Mouse (Mus musculus): ENCODE measurements around the gene Fhl2.
A peak's percentile ranks its signal among the peaks of the same experiment; 100 is the strongest.

The Fhl2 gene

DNA sequence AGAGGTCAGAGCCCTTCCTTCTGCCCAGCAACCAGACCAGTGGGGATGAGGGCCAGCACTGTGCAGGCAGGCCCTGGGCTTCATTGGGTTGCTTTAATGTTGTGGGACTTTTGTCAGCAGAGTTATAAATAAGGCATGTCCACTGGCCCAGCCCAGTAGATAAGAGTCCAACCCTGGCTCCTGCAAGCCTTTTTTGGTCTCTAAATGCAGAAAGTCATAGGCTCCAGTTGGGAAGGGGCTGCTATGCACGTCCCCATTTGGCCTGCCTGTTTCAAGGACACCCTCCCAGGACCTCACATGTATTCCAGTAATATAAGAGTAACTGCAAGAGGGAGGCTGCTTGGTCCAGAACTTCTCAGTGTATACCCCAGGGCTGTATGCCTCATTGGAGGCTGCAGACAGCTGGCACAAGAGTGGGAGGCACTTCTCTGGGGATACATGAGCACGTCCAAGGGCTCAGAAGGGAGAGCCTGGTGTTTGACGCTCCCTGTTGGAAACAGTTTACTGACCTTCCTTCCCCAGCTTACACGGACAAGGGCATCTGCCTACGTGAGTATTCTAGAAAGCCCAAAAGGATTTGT, at the start of gene Fhl2:
TSS of gene Fhl2 (minus strand) at position 324 of the 581 bp plus-strand sequence.
- no peak for DNase-seq (ENCODE audit: low spot score in 2 of 2)

DNA sequence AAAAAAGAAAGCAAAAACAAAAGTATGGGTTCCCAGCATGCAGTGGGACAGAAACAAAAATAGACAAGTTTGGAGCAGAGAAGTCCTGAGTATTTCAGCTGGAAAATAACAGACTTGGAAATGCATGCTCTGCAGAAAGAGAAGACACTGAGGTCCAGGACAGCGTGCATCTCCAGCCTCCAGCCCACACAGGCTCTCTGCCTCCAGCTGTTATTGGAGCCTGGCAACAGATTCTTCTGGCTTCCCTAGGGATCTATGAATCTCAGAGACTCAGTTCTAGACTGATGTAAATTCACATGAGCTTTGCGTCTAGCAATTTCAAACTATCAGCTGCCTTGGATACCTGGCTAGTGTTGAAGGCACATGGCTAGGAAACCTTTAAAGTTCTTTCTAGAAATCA, 48.2 kb upstream of the Fhl2 start:
- no peak for DNase-seq (ENCODE audit: low spot score in 2 of 2)

DNA sequence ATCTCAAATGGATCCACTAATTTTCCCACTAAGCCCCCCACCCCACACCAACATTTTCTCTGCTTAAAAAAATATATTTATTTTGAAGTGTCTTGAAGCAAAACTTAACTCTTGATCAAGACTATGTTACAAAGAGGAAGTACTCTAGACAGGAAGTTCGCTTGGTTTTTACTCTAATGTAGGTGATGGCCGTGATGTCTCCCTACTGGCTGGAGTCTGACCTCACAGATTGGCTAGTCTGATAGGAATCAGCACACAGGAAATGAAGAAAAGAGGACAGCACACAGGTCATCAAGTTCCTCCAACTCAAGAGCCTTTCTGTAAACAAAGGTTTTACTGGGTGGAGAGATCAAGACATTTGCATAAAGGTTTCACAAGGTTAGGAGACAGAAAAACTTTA, 44.4 kb upstream of the Fhl2 start:
- no peak for DNase-seq (ENCODE audit: low spot score in 2 of 2)

DNA sequence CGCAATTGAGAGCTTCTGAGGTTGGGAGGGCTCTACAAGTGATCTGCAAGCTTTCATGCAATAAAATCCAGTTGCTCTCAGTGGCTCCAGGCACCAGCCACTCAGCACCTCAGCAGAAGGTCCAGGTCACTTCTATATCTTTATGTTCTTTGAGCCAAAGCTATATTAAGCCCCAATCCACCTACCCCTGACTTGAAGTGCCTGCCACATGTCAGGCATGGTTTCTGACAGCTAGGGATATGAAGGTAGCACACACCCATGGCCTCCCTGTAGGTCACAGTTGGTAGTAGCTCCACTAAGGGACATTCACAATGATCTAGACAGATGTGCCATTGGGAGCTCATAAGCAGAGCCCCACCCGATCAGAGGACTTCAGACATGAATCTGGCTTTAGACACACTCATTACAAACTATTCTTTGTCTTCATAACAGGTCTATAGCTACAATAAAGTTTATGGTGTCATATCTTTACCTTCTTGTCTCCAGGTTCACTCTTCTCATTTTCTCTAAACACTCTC, 43.1 kb upstream of the Fhl2 start:
- DNase-seq (ENCODE audit: low spot score in 2 of 2): no peak

DNA sequence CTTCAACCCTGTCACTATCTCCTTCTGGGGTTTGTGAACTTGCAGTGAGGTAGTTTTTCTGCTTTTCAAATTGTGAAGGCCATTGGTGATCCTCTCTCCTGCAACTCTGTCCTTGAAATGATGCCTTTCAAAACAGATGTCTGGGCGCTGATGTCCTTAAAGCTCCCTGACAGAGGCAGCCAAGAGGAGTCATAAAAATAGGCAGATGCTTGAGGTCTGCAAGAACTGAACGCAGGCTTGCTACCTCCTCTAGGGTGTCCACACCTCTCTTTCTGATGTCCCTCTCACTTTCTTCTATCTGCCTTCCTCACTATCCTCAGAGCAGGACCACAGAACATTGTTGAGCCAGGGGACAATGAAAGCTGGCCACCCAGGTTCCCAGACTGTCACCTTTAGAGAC, 41.7 kb upstream of the Fhl2 start:
- DNase-seq (ENCODE audit: low spot score in 2 of 2): no peak

DNA sequence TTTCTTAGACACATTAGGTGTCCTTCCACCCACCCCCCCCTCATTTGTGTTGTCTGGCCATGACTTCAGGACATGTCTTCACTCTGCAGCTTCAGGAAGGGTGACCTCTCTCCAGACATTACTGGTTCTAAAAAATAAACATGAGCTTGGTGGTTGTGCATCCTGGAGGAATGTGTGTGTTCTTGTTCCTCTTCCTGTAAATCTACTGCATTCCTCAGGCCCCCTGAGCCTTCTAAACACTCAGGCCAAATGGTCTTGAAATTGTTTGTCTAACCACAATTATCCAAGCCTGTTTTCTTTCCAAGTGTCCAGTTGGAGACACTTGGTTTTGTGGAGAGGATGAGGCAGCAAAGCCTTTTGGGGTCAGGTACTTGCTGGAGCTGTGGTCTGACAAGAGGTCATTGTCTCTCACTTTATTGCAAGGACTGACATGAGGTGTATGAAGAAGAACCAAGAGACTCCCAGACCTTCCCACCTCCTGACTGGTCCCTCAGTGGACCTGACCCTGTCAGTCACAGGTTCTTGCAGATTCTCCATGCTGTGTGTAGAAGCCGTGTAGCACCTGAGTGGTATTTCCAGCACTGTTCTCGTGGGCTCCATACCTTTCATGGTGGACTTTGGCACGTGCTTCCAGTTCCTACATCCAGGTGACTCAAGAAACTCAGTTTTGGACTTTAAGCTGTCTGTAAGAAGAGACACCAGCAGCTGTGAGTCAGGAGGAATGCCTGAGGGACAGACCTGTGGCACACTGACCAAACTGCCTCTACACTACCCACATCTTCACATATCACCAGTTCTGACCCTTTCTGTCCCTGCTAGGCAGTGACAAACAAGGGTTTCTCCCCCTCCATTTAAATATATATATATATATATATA, 40.8 kb upstream of the Fhl2 start:
- no peak for DNase-seq (ENCODE audit: low spot score in 2 of 2)

DNA sequence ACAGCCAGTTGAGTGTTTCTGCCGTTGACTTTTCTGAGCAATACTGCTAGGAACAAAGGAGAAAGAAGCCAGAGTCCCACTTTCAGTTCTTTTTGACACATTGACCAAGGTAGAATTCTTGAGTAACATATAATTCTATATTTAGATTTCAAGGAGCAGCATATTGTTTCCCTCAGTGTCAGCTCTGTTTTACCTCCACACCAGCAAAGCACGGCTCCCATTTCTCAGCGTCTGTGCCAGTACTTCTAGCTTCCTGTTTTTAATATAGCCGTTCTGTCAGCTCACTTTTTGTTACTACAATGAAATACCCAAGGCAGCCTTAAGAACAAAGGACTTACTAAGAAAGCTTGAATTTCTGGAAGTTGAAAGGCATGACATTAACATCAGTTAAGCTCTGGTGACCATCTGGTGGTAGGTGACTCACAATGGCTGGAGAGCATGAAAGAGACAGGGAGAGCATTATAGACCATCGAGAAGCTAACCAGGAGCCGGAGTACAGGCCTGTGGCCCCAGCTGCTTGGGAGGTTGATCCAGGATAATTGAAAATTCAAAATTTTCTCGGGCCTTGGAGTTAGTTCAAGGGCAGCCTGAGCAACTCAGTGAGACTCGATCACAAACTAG, 28.9 kb upstream of the Fhl2 start:
- DNase-seq (ENCODE audit: low spot score in 2 of 2): no peak

DNA sequence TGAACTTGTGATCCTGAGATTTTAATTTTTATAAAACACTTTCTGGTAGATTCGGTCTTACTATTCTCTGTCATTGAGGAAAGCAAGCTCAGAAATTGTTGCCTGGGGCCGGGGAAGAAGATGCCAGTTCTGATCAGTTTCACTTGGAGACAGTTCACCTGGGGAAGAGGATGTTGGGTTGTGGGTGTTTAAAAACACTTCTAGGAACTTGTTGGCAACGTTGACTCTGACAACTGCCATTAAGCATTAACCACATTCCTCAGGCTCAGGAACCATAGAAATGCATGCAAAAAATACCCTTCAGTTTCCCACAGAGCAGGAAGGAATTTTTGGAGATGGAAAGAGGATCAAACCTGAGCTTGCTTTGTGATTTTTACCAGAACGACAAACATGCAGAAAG, 28.2 kb upstream of the Fhl2 start:
- DNase-seq (ENCODE audit: low spot score in 2 of 2): no peak

DNA sequence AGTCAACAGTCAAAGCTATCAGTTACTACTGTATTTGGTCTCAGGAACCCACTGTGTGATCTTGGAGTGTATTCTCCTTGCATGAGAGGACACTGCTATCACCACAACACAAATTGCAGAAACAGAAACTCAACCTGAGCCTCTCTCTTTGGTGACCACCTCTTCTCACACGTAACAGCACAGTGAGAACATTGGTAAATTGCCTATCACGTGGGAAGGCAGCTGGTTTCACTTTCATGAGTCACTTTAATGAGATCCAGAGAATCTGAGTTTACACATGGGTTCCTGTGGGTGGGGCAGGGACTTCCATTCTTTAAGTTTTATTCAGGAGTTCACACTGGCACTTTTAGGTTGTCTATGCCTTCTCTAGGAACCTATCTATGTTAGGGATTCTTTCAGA, 27.4 kb upstream of the Fhl2 start:
- peak in 1 of 2 experiments; percentile 17 for DNase-seq (ENCODE audit: low spot score in 2 of 2)

DNA sequence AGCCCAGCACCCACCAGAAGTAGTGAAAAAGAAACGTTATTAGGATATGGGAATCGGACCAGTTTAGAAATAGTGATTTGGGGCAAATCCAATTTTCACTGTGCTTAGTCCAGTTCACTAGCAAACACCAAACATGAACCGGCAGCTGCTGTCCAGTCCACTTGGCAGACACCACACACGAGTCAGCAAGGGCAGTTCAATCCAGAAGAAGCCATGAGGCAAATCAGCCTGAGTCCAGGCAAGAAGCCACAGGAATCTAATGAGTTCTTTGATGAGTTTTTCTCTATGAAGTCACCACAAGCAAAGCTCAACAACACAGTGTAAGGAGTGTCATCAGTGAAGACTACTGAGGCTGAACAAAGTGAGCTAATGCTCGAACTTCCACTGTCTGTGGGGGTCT, 26.3 kb upstream of the Fhl2 start:
- no peak for DNase-seq (ENCODE audit: low spot score in 2 of 2)

DNA sequence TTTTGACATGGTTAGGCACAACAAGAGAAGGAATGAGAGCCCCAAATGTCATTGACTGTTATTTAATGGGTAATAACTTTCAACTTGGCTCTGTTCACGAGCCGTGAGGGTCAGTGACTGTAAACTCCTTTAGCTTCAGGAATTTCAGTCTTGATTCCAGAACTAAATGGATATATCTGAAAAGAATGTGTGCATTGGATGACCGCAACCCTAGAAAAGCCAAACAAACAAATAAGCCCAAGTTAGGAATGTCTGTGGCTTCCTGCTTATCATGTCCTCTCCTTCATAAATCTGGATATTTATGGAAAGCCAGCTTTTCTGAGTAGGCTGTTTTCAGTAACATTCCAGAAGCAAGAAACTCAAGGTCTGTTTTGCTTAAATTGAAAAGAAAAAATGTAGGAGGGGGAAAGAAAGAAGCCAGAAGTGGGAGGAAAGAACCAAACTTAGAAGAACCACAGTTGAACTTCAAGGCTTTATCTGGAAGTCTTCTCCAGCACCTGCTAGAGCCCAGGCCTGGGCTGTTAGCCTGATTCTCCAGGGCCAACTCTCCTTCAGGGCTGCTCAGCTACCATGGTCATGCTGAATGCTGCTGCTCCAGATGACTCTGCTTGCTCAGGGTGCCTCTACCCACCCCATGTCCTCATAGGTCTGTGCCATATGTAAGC, 21.4 kb upstream of the Fhl2 start:
- no peak for DNase-seq (ENCODE audit: low spot score in 2 of 2)

DNA sequence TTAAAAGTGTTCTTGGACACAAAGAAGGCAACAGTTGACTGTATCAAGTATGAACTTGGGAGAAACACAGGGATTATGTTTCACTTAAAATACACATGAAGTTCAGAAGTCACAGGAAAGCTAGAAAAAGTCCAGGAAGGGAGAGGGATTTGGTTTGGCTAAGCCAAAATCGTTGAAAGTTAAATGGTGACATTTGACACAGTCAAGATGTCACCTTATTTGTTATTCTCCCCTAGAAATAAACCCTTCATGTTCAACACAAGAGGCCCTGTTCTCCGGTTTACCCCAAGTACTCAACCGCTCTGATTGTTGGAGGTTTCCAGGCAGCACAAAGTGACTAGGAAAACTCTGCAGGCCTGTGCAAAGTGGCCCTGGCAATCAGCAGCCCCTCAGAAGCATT, 18.8 kb upstream of the Fhl2 start:
- no peak for DNase-seq (ENCODE audit: low spot score in 2 of 2)

DNA sequence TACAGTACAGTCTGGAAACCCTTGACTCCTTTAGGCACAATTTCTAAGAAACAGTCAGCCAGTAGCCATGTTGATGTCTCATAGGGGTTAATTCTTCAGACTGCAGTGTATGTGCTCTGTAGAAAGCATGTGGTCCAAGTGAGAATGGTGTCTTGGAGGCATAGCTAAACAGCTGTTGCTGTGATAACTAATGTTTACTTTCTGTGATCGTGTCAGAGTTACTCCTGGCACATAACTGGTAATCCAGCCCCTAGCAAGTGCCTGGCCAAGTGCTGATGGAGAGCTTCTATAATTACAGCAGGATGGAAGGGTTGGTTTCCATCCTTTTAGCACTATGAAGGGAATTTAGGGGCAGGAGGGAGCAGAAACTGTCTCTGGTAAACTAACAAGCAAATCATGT, 14.5 kb upstream of the Fhl2 start:
- no peak for DNase-seq (ENCODE audit: low spot score in 2 of 2)

DNA sequence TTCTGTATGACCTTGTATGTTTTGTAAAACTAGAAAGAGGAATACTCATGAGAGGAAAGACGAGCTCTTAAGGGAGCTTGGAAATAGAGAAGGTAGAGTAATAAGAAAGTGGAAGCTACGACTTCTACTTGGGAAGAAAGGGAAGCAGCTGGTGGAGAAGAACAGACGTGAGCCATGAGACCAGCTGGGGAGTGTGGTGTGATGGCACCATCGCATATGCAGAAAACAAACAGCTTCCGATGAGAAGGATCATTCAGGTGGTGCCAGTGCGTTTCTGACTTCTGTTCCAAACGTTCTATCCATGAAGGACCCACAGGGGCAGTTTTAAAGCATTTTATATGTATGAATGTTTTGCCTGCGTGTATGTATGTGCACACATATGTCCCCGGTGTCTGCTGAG, 13.5 kb upstream of the Fhl2 start:
- DNase-seq (ENCODE audit: low spot score in 2 of 2): no peak

DNA sequence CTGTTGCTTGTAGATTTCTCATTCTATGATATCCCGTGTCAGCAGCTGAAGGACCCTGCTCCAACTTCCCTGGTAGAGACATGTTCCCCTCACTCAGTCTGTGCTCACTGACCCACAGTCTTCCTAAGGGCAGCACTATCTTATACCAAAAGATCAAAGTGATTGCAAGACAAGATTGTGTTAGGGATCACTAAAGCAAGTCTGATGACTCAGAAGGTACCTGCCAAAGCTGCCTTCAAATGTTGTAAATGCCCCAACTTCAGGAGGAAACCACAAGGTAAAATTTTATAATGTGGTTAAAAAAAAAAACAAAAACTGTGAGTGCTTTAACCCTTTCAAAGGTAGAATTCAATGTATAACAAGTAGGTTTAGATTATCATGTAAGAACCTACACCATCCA, 10.4 kb upstream of the Fhl2 start:
- DNase-seq (ENCODE audit: low spot score in 2 of 2): no peak

DNA sequence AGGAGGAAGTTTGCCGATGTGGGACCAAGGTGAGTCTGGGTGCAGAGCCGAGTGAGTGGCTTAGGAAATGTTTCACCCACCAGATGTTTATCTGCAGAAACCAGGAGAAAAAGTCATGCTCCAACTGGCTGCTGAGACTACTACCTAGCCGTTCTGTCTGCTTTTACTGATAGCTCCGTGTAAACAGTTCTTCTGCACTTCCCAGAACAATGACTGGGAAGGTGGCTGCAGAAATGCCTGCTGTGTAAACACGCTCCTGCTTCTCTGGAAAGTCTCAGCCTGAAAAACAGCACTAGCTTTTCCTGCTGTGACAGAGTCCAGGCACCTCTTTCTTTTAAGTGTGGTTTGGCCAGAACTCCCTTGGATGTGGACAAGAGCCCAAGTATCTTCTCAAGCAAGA, 6.5 kb upstream of the Fhl2 start:
- no peak for DNase-seq (ENCODE audit: low spot score in 2 of 2)

DNA sequence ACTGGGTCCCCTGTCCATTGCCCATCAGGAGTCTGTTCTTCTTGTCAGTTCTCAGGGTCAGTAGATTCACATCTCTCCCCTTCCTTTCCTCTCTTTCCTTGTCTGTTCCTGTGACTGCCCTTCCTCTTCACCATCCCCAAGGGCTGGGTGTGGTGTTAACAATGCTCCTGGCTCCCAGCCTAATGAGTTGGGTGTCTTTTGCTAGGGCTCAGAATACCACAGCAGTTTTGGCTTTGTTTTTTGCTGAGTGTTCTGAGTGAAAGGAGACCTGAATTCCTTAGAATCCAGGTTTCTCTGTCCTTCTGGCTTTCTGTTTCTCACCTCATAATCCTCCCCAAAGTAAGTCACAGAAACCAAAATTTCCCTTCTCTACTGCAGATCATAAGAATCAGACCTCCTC, 5.4 kb upstream of the Fhl2 start:
- DNase-seq (ENCODE audit: low spot score in 2 of 2): no peak

DNA sequence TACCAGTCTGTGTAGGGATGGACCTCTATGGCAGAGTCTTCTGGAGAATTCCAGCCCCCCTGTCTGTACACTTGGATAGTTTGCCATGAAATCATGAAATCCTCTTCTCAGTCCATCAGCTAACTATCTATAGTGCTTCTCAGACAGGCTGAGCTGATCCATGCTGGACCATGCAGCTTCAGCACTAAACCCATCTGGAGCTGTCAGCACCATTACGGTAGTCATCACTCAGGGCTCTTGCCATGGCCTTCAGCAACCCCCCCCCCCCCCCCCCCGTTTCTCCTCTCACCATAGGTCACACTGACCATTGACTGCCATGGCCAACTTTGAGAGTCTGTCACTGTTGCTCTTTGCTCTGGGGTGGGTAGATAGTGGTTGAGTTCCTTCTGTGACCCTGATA, 5.0 kb upstream of the Fhl2 start:
- DNase-seq (ENCODE audit: low spot score in 2 of 2): no peak

DNA sequence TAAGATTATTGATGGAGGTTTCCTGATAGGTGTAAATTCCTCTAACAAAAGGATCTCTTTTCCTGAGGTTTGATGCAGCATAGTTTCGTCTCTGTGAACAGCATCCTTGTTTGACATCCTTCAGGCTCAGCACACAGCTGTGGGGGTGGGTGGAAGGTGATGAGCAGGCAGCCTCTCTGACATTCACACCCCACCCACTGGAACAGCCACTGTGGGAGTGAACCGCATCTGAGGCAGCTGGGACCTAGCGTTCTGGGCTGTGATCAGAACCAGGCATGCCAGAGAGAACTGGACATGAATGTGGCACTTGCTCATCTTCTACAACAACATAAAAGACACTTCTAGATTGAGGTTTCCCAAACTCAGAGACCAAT, 3.1 kb upstream of the Fhl2 start:
- no peak for DNase-seq (ENCODE audit: low spot score in 2 of 2)

DNA sequence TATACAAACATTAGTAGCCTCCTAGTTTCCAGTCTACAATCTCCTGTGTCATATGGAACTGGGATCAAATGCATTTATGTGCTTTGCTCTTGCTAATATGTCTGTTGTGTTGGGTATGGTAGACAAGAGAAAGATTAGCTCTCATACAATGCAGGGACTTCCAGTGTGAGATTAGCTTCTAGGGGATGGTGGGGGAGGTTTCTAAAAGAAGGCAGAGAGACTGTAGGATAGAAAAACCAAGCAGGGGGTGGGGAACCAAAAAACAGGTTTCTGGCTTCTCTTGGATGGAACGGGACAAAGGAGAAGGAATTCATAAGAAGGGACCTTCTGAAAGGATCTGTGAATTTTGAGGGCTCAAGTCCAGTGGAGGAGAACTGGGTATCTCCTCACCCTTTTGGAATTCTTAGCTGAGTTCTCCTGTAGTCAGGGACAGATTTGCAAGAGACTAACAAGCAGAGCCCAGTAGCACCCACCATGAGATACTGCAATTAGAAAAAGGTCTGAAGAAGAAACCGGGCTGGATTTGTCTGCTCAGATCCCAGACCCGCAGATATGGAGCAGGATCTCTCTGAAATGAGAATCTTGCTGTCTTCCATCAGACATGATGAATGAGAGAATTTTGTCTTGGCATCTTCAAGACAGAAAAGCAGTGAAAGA, 2.6 kb upstream of the Fhl2 start:
- DNase-seq (ENCODE audit: low spot score in 2 of 2): no peak

DNA sequence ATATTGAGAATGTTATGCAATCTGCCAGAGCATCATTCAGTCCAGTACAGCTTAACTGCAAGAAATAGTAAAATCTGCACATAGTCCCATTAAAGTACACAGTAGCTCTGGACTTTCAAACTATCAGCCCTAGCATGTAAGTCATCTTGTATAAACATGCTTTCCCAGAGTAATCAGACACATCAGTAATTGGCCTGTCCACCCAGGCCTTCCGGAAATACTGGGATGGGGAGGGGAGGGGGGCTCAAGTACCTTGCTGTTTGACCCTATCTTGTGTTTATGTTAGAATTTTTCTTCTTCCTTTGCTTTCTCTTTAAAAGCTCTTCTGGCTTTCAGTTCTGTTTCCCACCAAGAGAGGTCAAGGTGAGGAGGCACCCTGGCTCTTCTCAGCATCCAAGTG, 725 bp downstream of the Fhl2 start:
- DNase-seq (ENCODE audit: low spot score in 2 of 2): no peak

DNA sequence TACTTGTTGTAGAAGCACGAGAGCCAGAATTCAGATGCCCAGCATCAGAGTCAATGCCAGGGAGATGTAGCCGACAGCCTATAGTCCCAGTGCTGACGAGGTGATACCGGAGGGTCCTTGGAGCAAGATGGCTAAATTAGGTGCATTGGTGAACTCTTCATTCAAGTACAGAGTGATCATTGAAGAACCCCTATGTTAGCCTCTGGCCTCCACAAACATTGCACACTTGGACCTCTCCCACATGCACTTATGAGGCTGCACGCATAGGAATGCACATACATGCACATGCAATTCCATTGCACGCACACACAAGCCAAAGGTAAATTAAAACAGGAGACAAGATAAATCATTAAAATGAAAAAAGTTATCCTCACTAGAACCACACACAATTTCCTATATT, 3.4 kb downstream of the Fhl2 start:
- no peak for DNase-seq (ENCODE audit: low spot score in 2 of 2)

All from spleen, postnatal 4 days (tissue).